Mouse (Mus musculus): ENCODE measurements around the gene Gm8994. TPM values are rescaled to one million over a fixed set of nuclear protein-coding genes. Genes with fewer than 3 reads are reported as not detected.
"Not testable (repeated sequence)": the region's sequence is repeated elsewhere in the genome, so short reads cannot be mapped to it uniquely, and the experiment has no call there.

The Gm8994 gene
- polyA plus RNA-seq (2015; fragmentation: Nextera tagmentation; extraction: Ambion mirVana): not detected in 2 replicates

GRCm38 (mm10) chr6:136327239-136327638 is at the start of gene Gm8994:
Gene Gm8994, plus strand, starts transcription at chr6:136327539.
- not testable (repeated sequence) for H3K4me2 ChIP-seq (ENCODE audit: low read depth, low read length); H3K4me1 ChIP-seq (ENCODE audit: control insufficient read depth, low read depth, low read length); H3K4me3 ChIP-seq (ENCODE audit: low read depth, low read length); ATAC-seq (ENCODE audit: low read depth); H3K27ac ChIP-seq (ENCODE audit: low read length); H3K27me3 ChIP-seq (ENCODE audit: control insufficient read depth, insufficient read depth, low read depth, low read length); H3K9me3 ChIP-seq (replicated peaks; ENCODE audit: control insufficient read depth, low read length); H3K9ac ChIP-seq (ENCODE audit: low read depth, low read length); H3K36me3 ChIP-seq (ENCODE audit: control insufficient read depth, insufficient read depth)
- 81% methylated on average over 4 of the region's 4 CpGs for WGBS (ENCODE audit: insufficient replicate concordance)

GRCm38 (mm10) chr6:136277685-136278084 is 49.7 kb upstream of the Gm8994 start:
- WGBS (ENCODE audit: insufficient replicate concordance): 58% methylated on average over 4 of the region's 4 CpGs
- no peaks in the 10 kb centered on the region for H3K9me3 ChIP-seq (replicated peaks; ENCODE audit: control insufficient read depth, low read length)
- no peak overlapping the region for H3K4me2 ChIP-seq (ENCODE audit: low read depth, low read length)
- no peak overlapping the region for H3K9ac ChIP-seq (ENCODE audit: low read depth, low read length)
- H3K27me3 ChIP-seq (ENCODE audit: control insufficient read depth, insufficient read depth, low read depth, low read length): no peaks in the 10 kb centered on the region
- H3K4me1 ChIP-seq (ENCODE audit: control insufficient read depth, low read depth, low read length): no peaks in the 10 kb centered on the region
- H3K4me3 ChIP-seq (ENCODE audit: low read depth, low read length): no peak overlapping the region
- no peaks in the 10 kb centered on the region for H3K36me3 ChIP-seq (ENCODE audit: control insufficient read depth, insufficient read depth)
- no peak overlapping the region for H3K27ac ChIP-seq (ENCODE audit: low read length)
- no peak for ATAC-seq (ENCODE audit: low read depth)

- H3K36me3 ChIP-seq (ENCODE audit: control insufficient read depth, insufficient read depth): no peaks in the 10 kb centered on the region
- no peak overlapping the region for H3K4me2 ChIP-seq (ENCODE audit: low read depth, low read length)
- 62% methylated on average over 8 of the region's 8 CpGs for WGBS (ENCODE audit: insufficient replicate concordance)
- ATAC-seq (ENCODE audit: low read depth): no peak
- H3K4me1 ChIP-seq (ENCODE audit: control insufficient read depth, low read depth, low read length): no peaks in the 10 kb centered on the region
- no peaks in the 10 kb centered on the region for H3K9me3 ChIP-seq (replicated peaks; ENCODE audit: control insufficient read depth, low read length)
- H3K27me3 ChIP-seq (ENCODE audit: control insufficient read depth, insufficient read depth, low read depth, low read length): no peaks in the 10 kb centered on the region
- no peak overlapping the region for H3K4me3 ChIP-seq (ENCODE audit: low read depth, low read length)
- no peak overlapping the region for H3K27ac ChIP-seq (ENCODE audit: low read length)
- no peak overlapping the region for H3K9ac ChIP-seq (ENCODE audit: low read depth, low read length)
Observed at GRCm38 (mm10) chr6:136284565-136284964, 42.8 kb upstream of the Gm8994 start.

- Histone ChIP-seq H3K4me1 (ENCODE audit: control insufficient read depth, low read depth, low read length) (no peaks in the 10 kb centered on the region), H3K36me3 (ENCODE audit: control insufficient read depth, insufficient read depth) (no peaks in the 10 kb centered on the region), H3K4me3 (ENCODE audit: low read depth, low read length) (no peak overlapping the region), H3K4me2 (ENCODE audit: low read depth, low read length) (no peak overlapping the region), H3K9me3 (replicated peaks; ENCODE audit: control insufficient read depth, low read length) (no peaks in the 10 kb centered on the region), H3K9ac (ENCODE audit: low read depth, low read length) (no peak overlapping the region), H3K27me3 (ENCODE audit: control insufficient read depth, insufficient read depth, low read depth, low read length) (no peaks in the 10 kb centered on the region), H3K27ac (ENCODE audit: low read length) (no peak overlapping the region)
- WGBS (ENCODE audit: insufficient replicate concordance): 69% methylated on average over 11 of the region's 11 CpGs
- ATAC-seq (ENCODE audit: low read depth): no peak
Observed at GRCm38 (mm10) chr6:136286180-136286579, 41.2 kb upstream of the Gm8994 start.

- 71% methylated on average over 4 of the region's 4 CpGs for WGBS (ENCODE audit: insufficient replicate concordance)
- no peak for ATAC-seq (ENCODE audit: low read depth)
Observed at GRCm38 (mm10) chr6:136286589-136286988, 40.8 kb upstream of the Gm8994 start.

GRCm38 (mm10) chr6:136291424-136291823 is 35.9 kb upstream of the Gm8994 start:
- no peak for ATAC-seq (ENCODE audit: low read depth)
- no peaks in the 10 kb centered on the region for H3K9me3 ChIP-seq (replicated peaks; ENCODE audit: control insufficient read depth, low read length)
- H3K27me3 ChIP-seq (ENCODE audit: control insufficient read depth, insufficient read depth, low read depth, low read length): no peaks in the 10 kb centered on the region
- no peak overlapping the region for H3K4me3 ChIP-seq (ENCODE audit: low read depth, low read length)
- no peak overlapping the region for H3K4me2 ChIP-seq (ENCODE audit: low read depth, low read length)
- no peaks in the 10 kb centered on the region for H3K36me3 ChIP-seq (ENCODE audit: control insufficient read depth, insufficient read depth)
- H3K9ac ChIP-seq (ENCODE audit: low read depth, low read length): no peak overlapping the region
- no peak overlapping the region for H3K27ac ChIP-seq (ENCODE audit: low read length)
- WGBS (ENCODE audit: insufficient replicate concordance): 56% methylated on average over 3 of the region's 3 CpGs
- no peaks in the 10 kb centered on the region for H3K4me1 ChIP-seq (ENCODE audit: control insufficient read depth, low read depth, low read length)

More at GRCm38 (mm10) chr6:136286589-136286988, 40.8 kb upstream of the Gm8994 start:
- Histone ChIP-seq H3K4me2 (ENCODE audit: low read depth, low read length) (no peak overlapping the region), H3K9ac (ENCODE audit: low read depth, low read length) (no peak overlapping the region), H3K36me3 (ENCODE audit: control insufficient read depth, insufficient read depth) (no peaks in the 10 kb centered on the region), H3K4me1 (ENCODE audit: control insufficient read depth, low read depth, low read length) (no peaks in the 10 kb centered on the region), H3K9me3 (replicated peaks; ENCODE audit: control insufficient read depth, low read length) (no peaks in the 10 kb centered on the region), H3K27ac (ENCODE audit: low read length) (no peak overlapping the region), H3K27me3 (ENCODE audit: control insufficient read depth, insufficient read depth, low read depth, low read length) (no peaks in the 10 kb centered on the region), H3K4me3 (ENCODE audit: low read depth, low read length) (no peak overlapping the region)

GRCm38 (mm10) chr6:136291951-136292714 is 35.2 kb upstream of the Gm8994 start:
- H3K27me3 ChIP-seq (ENCODE audit: control insufficient read depth, insufficient read depth, low read depth, low read length): no peaks in the 10 kb centered on the region
- ATAC-seq (ENCODE audit: low read depth): no peak
- WGBS (ENCODE audit: insufficient replicate concordance): 53% methylated on average over 11 of the region's 11 CpGs
- H3K27ac ChIP-seq (ENCODE audit: low read length): no peak overlapping the region
- no peak overlapping the region for H3K4me2 ChIP-seq (ENCODE audit: low read depth, low read length)
- H3K4me1 ChIP-seq (ENCODE audit: control insufficient read depth, low read depth, low read length): no peaks in the 10 kb centered on the region
- H3K4me3 ChIP-seq (ENCODE audit: low read depth, low read length): no peak overlapping the region
- no peaks in the 10 kb centered on the region for H3K9me3 ChIP-seq (replicated peaks; ENCODE audit: control insufficient read depth, low read length)
- H3K9ac ChIP-seq (ENCODE audit: low read depth, low read length): no peak overlapping the region
- H3K36me3 ChIP-seq (ENCODE audit: control insufficient read depth, insufficient read depth): no peaks in the 10 kb centered on the region

- no peak overlapping the region for H3K4me3 ChIP-seq (ENCODE audit: low read depth, low read length)
- H3K27ac ChIP-seq (ENCODE audit: low read length): no peak overlapping the region
- no peak overlapping the region for H3K9ac ChIP-seq (ENCODE audit: low read depth, low read length)
- no peaks in the 10 kb centered on the region for H3K27me3 ChIP-seq (ENCODE audit: control insufficient read depth, insufficient read depth, low read depth, low read length)
- H3K9me3 ChIP-seq (replicated peaks; ENCODE audit: control insufficient read depth, low read length): no peaks in the 10 kb centered on the region
- WGBS (ENCODE audit: insufficient replicate concordance): 69% methylated on average over 6 of the region's 6 CpGs
- no peaks in the 10 kb centered on the region for H3K36me3 ChIP-seq (ENCODE audit: control insufficient read depth, insufficient read depth)
- ATAC-seq (ENCODE audit: low read depth): no peak
- no peak overlapping the region for H3K4me2 ChIP-seq (ENCODE audit: low read depth, low read length)
- no peaks in the 10 kb centered on the region for H3K4me1 ChIP-seq (ENCODE audit: control insufficient read depth, low read depth, low read length)
Observed at GRCm38 (mm10) chr6:136293700-136294099, 33.6 kb upstream of the Gm8994 start.

- H3K27me3 ChIP-seq (ENCODE audit: control insufficient read depth, insufficient read depth, low read depth, low read length): no peaks in the 10 kb centered on the region
- H3K4me1 ChIP-seq (ENCODE audit: control insufficient read depth, low read depth, low read length): no peaks in the 10 kb centered on the region
- no peak overlapping the region for H3K4me2 ChIP-seq (ENCODE audit: low read depth, low read length)
- no peaks in the 10 kb centered on the region for H3K36me3 ChIP-seq (ENCODE audit: control insufficient read depth, insufficient read depth)
- WGBS (ENCODE audit: insufficient replicate concordance): 54% methylated on average over 4 of the region's 4 CpGs
- H3K9ac ChIP-seq (ENCODE audit: low read depth, low read length): no peak overlapping the region
- H3K4me3 ChIP-seq (ENCODE audit: low read depth, low read length): no peak overlapping the region
- no peak for ATAC-seq (ENCODE audit: low read depth)
- H3K9me3 ChIP-seq (replicated peaks; ENCODE audit: control insufficient read depth, low read length): no peaks in the 10 kb centered on the region
- no peak overlapping the region for H3K27ac ChIP-seq (ENCODE audit: low read length)
Observed at GRCm38 (mm10) chr6:136295821-136296220, 31.5 kb upstream of the Gm8994 start.

All from liver, embryonic 16.5 days (tissue).